Mouse (Mus musculus) spleen, postnatal 36 days (tissue): Measurements from ENCODE around the gene Ube2v1.

Source experiments
- DNase-seq, 2 experiments: peaks; one replicate each; pipeline ENCODE4 v3.0.0; 2022; ENCODE audit warnings: low spot score in 2 of 2, mixed read lengths in 1 of 2

The Ube2v1 gene

DNA sequence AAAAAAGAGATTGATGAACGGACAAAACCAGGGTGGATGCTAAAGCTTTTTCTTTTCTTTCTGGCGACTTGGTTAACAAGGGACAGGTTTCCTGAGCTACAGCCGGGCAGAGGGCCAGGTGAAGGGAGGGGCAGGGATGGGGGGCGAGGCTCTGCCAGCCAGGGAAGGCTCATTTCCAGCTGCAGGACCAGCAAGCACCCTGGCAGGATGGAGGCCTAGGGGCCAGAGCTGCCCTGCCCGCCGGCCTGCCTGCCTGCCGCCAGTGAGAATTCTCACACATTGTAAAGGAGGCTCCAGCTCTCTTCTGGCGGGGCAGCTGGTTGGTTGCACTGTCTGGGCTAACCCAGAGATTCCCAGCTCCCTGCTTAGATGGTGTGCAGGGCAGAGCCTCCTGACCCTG is 69.8 kb downstream of the Ube2v1 start:
- DNase-seq: no peak

DNA sequence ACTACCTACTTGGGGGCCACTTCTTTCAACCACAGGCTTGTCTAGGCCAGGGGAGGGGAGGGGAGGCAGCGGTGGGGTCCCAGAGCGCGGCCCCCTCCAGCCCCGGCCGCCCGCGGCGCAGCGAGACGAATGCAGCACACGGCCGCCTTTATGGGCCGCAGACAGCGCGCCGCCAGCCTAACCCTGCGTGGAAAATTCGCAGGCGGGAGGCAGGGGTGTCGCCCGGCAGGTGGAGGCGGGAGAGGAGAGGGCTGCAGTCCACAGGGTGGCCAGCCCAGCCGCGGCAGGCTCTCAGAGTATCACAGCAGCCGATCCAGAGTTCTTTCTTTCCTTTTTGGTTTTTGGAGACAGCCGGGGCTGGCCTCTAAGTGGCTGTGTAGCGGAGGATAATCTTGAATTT is 72.5 kb downstream of the Ube2v1 start:
- DNase-seq: no peak
